Mouse (Mus musculus): ENCODE data around the gene Eomes.

- TF ChIP-seq CTCF (IDR thresholded peaks at IDR 0.05; ENCODE audit: control insufficient read depth, insufficient read depth, low read length), result no peak
- TF ChIP-seq POLR2A (IDR thresholded peaks at IDR 0.05; ENCODE audit: borderline replicate concordance, control insufficient read depth, low read depth, low read length), result no peak
Observed at GRCm38 (mm10) chr9:118476766-118477271, 1.2 kb upstream of the Eomes start.

Data from bone marrow, adult 2 months (tissue).